Mouse (Mus musculus) spleen, postnatal 4 days (tissue): ENCODE measurements around the gene Insrr.
A peak's percentile ranks its signal among the peaks of the same experiment; 100 is the strongest.
"Not testable (repeated sequence)": the region's sequence is repeated elsewhere in the genome, so short reads cannot be mapped to it uniquely, and the experiment has no call there.

Source experiments
- DNase-seq, 2 experiments: peaks; one replicate each; pipeline ENCODE4 v3.0.0; 2022; ENCODE audit warnings: low spot score in 2 of 2

Gene Insrr

DNA sequence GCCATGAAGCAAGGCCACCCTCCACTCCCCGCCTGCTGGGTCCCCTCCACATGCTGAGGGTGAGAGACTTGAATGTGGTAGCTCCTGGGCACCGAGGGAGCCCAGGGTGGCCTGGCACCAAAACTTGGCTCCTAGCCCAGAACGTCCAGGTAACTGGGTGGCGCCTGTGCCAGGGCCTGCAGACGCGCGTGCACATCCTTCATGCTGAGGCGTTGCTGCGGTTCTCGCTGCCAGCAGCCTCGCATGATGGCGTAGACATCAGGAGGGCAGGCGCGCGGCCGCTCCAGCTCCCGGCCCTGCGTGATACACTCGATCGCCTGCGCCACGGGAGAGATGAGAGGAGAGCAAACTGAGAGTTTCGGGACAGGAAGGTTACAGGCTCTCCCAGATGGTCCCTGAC is 18.5 kb upstream of the Insrr start:
- DNase-seq: no peak

DNA sequence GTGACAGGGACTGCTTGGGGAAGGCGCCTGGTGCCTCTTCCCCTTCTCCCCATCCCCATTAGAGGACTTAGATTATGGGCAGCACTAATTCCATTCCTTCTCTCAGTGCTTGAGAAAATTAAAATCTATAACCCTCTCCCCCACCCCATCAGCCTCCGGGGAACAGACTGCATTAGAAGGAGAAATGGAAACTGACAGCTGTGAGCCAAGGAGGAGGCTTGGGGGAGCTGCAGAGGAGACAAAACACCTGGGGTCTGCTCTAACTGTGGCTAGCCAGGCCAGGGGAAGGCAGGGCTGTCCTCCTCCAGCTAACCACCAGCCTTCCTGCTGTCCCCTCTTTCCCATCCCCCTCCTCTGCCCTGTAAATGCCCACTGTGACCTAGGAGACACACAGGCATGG is 17.7 kb upstream of the Insrr start:
- DNase-seq: no peak

DNA sequence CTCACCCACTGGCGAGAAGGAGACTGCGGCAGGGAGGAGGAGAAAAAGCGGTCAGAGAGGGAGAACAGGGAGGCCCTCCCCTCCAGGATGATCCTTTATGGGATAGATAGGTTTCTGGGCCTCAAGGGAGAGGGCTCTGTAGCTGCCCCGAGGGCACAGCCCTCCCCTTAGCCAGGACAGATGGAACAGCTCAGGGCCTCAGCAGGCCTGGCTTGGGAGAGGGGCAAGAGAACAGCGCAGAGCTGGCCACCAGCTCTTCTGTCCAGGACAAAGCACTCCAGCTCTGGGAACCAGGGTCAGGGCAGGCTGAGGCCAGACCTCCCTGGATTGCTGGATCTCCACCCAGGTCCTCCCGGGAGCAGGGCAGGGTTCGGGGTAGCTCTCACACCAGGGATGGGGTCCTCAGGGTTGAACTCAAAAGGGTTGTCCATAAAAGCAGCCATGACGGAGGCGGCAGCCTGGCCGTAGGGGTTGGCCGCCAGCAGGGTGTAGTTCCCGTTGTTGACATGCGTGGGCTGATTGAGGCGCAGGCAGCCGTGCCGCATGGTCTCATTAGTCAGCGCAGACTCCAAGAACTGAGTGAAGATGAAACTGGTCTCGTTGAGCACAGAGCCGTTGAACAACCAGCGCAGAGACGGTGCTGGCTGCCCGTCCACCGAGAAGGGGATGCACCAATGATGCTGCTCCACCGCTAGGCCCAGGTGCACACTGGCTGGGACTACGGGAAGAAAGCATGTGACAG is 13.3 kb upstream of the Insrr start:
- no peak for DNase-seq

DNA sequence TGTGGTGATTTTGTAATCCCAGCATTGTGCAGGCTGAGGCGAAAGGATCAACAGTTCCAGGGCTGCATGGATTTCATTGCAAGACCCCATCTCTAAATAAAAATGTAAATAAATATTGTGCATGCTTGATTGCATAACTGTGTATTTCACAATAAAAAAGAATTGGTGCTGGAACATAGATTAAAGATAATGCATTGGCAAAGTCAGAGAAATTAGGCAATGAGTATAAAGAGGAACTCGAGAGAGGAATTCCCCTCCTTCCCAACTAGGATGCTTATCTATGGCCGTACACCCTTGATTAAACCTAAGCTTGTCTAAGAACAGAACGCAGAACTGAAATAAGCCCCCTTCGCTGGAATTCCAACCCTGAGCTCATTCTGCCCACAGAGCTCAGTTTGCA is 11.6 kb upstream of the Insrr start:
- no peak for DNase-seq

DNA sequence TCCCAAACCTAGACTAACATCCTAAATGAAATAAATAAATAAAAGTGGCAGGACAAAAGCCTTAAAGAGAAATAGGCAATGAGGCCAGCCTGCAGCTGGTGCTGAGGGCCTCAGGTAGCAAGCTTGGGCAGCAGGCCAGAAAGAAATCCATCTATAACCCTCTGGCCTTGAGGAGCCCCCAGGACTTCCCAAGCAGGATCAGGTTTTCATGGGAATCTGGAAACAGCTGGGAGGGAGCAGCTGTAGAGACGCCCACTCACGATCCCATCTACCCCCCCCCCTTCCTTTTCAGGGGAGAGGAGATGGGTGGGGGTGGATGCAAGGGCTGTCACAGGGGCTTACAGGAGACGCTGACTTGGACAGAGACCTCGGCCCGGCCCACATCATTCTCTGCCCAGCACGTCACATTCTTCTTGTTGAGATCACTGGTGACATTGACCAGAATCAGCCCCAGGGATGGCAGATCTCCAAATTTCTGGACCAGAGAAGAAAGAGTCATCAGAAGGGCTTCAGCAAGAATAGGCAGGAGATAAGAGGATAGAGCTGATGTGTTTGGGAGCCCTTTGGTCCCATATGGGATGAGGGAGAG is 11.0 kb upstream of the Insrr start:
- no peak for DNase-seq

DNA sequence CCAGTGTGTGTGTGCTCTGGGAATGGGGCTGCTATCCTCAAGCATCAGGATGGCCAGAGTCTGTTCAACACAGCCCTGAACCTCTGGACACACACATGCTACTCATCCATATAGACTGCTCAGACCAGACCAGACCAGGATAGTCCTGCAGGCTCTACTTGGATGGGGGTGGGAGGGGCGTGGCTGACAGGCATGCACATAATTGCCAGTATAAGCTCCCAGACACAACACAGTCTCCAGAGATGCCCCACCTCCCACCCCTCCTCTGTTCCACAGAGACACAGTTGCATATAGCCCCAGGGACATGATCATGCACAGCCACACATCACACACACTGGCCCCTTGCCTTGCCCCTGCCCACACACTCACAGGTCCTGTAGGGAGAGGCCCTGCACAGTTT is 7.5 kb upstream of the Insrr start:
- no peak for DNase-seq

DNA sequence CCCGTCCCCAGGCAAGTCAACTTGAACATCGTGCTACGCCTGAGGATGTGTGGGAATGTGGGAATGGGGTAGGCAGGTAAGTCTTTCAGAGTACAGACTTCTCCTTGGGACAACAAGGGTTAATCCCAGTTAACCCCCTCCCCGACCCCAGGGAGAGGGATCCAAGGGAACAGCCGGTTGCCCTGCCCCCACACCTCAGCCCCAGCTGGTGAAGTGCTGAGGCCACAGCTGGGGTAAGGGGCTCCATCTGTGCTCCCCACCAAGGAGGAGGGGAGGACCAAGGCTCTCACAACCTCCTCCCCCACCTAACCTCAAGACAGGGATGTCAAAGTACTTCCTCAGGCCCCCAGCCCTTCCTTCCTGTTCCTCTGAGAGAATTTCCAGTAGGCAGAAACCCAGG is 7.0 kb upstream of the Insrr start:
- DNase-seq: no peak

DNA sequence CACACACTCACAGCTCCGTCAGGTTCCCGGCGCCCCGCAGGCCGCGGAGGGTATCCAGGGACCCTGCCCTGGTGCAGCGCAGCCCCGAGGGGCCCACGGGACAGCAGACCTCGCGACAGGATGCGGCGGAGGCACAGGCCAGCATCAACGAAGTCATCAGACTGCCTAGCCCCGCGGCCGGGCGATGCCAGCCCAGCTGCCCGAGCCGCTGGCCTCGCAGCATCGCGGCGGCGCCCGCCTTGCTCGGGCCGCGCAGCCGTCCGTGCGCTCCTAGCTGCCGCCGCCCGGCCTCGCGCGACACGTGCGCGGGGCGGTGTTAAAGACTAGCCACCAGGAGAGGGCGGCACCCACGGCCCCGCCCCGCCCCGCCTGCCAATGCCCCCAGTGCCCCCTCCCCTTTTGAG is 1.8 kb upstream of the Insrr start, which contains the start of gene Ntrk1:
Ntrk1 (minus strand) TSS at position 241 of the 404 bp plus-strand sequence.
- no peak for DNase-seq

DNA sequence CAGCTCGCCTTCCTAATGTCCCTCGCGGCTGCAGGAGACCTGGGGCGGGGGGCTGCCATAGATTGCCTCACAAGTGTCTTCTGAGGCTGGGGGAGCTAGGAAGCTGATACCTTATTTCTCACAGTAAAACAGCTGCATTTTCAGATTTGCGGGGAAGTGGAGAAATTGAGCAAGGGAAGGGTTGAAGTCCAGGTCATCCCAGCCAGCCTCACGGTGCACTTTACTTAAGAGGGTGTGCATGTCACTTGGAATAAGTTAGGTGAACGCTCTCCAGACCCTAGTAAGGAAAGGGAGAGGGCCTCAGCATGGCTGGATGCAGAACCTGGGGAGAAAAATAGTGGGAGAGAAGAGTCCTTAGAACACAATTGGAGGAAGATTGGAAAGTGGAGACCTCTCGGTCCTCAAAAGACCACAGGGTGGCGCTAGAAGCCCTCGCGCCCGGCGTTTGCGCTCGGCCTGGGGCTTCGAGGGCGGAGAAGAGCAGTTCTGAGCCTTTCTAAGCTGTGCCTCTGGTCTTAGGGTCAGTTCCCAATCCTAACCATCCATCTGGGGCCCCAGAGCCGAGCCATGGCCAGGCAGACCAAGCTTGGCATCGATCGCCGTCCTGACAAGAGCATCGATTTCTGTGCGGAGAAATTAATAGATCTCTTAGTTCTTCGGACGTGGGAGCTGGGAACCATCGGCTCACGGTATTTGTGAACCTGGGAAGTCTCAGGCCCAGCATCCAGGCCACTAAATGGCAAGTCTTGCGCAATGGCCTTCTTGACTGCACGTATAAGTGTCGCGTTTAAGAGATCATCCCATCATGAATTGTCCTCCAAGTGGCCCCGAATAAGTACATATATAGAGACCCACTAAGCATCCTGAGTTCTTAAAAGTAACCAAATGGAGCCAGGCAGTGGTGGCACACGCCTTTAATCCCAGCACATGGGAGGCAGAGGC is 1.1 kb upstream of the Insrr start:
- DNase-seq: peak; percentile 45 to 75

DNA sequence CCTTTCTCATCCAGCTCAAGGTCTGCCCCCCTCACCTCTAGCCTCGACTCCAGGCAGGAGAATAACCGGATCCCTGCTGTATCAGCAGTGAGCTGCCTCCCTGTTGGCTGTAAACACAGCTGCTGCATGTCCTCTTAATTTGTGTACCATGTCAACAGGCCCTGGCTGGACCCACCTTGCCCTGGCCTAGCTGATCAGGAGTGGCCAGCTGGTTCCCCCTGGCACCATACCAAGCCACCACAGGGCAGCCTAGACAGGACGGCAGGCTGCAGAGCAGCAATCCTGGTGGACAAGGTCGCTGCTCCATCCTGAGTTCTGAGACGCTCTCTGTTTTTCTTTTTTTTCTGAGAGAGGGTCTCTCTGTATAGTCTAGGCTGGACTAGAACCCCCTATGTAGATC is 4.9 kb downstream of the Insrr start:
- DNase-seq: no peak

DNA sequence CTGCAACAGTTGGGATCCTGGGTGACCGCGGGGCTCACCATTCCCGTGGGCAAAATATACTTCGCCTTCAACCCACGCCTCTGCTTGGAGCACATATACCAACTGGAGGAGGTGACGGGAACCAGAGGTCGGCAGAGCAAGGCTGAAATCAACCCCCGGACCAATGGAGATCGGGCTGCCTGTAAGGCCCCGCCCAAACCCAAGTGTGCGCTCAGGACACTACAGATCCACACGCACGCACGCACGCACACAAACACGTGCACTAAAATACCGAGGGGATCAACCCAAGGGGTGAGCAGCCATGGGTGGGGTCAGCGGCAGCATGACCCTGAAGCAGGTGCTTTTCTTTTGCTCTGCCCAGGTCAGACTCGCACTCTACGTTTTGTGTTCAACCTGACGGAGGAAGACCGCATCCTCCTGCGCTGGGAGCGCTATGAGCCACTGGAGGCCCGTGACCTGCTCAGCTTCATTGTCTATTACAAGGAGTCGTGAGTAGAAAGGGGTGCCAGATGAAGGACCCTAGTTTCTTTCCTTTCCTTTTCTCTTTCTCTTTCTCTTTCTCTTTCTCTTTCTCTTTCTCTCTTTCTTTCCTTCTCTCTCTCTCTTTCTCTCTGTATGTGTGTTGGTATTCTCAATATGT is 7.4 kb downstream of the Insrr start:
- no peak for DNase-seq

DNA sequence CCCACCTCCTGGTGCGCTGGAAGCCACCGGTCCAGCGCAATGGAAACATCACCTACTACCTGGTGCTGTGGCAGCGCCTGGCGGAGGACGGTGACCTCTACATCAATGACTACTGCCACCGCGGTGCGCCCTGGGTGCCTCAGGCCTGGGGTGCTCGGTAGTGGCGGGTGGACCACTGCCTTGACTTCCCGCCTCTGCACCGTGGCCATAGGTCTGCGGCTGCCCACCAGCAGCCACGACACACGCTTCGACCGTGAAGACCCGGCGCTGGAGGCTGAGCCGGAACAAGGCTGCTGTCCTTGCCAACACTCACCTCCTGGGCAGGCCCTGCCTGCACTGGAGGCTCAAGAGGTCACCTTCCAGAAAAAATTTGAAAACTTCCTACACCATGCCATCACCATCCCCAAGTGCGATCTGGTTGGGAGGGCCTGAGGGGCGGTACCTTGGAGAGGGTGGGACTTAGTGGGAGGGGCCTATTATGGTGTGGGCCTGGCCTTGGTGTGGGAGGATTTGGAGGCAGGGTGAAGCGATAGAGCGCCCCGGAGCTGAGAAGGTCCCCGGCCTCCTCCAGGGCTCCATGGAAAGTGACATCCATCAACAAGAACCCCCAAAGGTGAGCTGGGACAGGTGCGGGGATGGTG is 12.7 kb downstream of the Insrr start:
- DNase-seq: no peak

DNA sequence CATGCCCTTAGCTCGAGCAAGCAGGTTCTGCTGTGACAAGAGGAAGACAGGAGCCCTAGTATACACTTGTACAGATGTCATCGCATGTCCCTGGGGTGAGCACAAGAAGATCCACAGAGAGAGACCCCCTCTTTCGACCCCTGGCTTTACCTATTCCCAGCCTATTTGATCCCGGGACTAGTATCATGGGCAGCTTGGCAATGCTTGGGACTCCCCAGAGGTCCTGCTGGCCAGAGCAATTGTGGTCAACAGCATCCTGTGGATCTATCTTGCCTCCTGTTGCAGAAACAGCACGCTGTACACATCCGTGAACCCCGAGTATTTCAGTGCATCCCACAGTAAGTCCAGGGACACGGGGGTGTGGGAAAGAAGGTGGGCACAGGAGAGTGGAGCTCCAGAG is 14.5 kb downstream of the Insrr start:
- DNase-seq: no peak

DNA sequence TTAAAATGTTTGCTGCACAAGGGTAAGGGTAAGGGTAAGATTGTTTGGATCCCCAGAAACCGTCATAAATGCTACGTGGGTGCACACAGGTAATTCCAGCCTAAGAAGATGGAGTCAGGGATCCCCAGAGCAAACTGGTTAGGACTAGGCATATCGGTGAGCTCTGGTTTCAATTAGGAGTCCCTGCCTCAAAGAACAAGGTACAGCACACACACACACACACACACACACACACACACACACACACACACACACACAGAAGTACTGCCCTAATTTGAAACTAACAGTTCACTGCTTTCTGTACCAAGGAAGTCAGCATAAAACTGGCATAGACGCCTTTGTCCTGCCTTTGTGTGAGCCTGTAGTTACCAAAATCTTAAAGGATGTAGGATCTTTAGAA is 15.7 kb downstream of the Insrr start:
- DNase-seq: no peak

DNA sequence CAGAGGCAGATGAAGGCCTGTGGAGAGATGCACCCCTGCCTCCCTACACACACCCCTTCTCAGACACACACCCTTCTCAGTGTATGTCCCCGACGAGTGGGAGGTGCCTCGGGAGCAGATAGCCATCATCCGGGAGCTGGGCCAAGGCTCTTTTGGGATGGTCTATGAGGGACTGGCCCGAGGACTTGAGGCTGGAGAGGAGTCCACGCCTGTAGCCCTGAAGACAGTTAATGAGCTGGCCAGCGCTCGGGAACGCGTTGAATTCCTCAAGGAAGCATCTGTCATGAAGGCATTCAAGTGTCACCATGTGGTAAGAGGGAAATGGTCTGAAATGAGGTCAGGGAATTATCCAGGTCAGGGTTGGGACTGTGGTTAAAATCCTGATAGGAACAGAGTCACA is 16.1 kb downstream of the Insrr start:
- DNase-seq: no peak

DNA sequence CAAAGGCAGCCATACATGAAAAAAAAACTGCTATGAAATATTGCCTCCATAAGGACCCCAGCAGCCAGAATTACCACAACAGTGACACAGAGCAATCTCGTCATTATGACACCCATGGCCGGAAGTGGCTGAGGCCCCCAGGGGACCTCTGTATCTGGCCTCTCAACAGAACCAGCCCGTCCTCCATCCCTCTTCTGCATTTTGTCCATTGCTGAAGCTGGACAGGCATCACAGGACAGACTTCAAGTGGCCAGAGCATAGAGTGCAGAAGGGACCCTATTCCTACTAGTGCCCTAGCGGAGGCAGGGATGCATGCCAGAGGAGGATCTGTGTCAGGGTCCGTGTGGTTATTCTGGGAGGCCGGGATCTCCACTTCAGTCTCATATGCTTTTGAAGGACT is 19.4 kb downstream of the Insrr start:
- DNase-seq: no peak

DNA sequence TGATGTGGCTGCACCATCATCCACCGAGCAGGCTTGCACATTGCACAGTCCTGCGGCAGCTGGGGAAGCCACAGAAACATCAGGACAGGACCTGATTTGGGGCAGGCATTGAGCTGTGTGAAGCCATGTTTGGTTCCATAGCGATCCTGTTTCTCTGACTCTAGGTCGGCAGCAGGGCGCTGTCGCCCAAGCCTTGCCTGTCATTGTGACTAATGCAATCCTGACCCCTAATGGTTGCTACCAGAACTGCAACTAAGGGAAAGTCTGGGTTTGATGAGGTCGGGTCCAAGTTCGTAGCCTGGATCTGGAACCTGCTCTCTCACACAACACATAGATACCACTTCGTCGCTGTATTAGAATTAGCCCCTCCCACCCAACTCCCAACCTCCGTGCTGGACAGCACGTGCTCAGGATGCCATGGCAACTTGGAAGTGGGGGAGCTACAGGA is 19.9 kb downstream of the Insrr start:
- peak; percentile 60 to 85 for DNase-seq

DNA sequence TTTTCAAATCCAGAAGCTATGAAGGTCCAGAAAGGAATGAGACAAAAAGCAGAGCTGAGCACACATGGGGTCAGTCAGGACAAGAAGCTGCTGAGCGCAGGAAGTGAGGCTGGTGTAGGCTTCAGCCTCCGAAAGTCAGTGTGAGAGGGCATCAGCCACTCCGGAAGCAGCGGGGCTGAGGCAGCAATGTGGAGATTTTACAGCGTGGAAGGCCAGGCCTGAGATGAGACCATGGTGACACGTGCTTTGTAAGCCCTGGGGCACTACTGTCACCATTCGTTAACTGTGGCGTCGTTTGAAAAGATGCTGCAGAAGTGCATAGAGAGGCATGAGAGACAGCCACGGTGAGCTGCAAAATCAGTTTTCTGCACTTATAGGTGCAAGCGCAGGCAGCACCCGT is 21.5 kb downstream of the Insrr start:
- DNase-seq: no peak

DNA sequence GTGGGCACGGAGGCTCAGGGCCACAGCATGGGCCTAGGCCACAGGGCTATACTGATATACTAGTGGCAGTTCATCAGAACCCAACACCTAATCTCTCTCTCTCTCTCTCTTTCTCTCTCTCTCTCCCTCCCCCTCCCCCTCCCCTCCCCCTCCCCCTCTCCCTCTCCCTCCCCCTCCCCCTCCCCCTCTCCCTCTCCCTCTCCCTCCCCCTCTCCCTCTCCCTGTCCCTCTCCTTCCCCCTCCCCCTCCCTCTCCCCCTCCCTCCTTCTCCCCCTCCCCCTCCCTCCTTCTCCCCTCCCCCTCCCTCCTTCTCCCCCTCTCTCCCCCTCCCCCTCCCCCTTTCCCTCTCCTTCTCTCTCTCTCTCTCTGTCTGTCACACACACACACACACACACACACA is 27.5 kb downstream of the Insrr start, which contains the start of gene Pear1:
Pear1 (minus strand) TSS at position 101 of the 400 bp plus-strand sequence.
- not testable (repeated sequence) for DNase-seq

DNA sequence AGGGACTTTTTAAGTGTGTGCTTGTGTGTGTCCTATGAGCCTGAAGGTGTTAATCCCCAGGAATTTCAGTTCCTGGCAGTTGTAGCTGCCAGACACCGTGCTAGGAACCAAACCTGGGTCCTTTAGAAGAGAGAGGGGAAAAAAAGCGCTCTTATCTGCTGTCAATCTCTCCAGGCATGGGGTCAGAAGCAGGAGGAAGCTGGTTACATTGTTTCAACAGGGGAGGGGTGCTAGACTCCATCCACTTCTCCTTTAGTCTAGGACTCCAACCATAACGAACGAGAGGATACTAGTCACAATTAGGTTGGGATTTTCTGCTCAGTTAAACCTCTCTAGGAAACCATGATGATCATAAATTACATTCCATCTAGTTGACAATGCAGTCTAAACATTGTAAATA is 31.7 kb downstream of the Insrr start:
- DNase-seq: no peak

DNA sequence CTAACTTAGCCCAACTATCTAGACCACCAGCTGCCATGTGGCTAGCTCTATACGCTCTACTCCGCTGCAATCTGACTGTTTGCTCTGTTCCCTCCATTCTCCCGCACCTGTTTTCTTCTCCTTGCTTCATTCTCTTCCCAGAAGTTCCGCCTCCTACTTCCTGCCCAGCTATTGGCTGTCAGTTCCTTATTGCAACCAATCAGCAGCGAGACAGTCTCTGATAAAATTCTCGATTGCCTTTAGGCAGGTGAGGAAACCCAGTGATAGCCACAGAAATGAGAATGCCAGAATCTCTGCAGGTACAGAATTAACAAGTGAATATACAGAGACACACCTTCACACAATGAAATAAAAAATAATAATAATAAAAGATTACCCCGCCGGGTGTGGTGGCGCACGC is 32.3 kb downstream of the Insrr start:
- DNase-seq: no peak
